Mouse (Mus musculus): ENCODE measurements around the gene Rad51b. TPM values are rescaled to one million over a fixed set of nuclear protein-coding genes. Genes with fewer than 3 reads are reported as not detected.

Rad51b gene
- polyA plus RNA-seq, 1 experiment from 2014 or later, result 1.4 TPM

DNA sequence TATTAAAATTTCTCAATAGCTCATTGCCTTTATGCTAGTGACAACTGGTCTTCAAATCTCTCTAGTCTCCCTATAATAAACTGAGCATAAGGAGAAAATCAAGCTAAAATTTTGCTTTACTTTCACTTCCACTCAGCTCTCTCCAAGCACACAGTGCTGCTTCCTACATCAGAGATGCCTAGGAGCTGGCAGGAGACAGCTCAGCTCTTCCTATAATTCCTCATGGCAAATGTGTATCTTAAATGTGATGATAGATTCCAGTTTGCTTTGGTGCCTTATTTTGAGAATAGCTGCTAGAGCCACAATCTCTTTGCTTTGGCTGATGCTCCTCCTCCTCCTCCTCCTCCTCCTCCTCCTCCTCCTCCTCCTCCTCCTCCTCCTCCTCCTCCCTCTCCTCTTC, 428.6 kb downstream of the Rad51b start:
- peaks cover 16% of the 10 kb centered on the region for H3K9me3 ChIP-seq
- no peak overlapping the region for H3K4me2 ChIP-seq
- H3K4me3 ChIP-seq, result no peak overlapping the region
- H3K4me1 ChIP-seq (replicated peaks), result peaks cover 13% of the 10 kb centered on the region; the same call in 1 of the 2 replicates
- H3K9ac ChIP-seq, result no peak overlapping the region
- H3K27me3 ChIP-seq, result no peaks in the 10 kb centered on the region
- no peak for ATAC-seq (ENCODE audit: low read depth)
- H3K27ac ChIP-seq (replicated peaks), result no peak overlapping the region
- H3K36me3 ChIP-seq, result no peaks in the 10 kb centered on the region; the same call in 1 of the 2 replicates

- H3K36me3 ChIP-seq, result no peaks in the 10 kb centered on the region; the same call in 1 of the 2 replicates
- no peak overlapping the region for H3K27ac ChIP-seq (replicated peaks)
- H3K4me2 ChIP-seq, result no peak overlapping the region
- peaks cover 13% of the 10 kb centered on the region; the same call in 1 of the 2 replicates for H3K4me1 ChIP-seq (replicated peaks)
- no peaks in the 10 kb centered on the region for H3K27me3 ChIP-seq
- 74% methylated on average over 2 of the region's 2 CpGs for WGBS
- peaks cover 16% of the 10 kb centered on the region for H3K9me3 ChIP-seq
- no peak for ATAC-seq (ENCODE audit: low read depth)
- no peak overlapping the region for H3K9ac ChIP-seq
- no peak overlapping the region for H3K4me3 ChIP-seq
Observed at GRCm38 (mm10) chr12:79726116-79726515, 429.0 kb downstream of the Rad51b start.

DNA sequence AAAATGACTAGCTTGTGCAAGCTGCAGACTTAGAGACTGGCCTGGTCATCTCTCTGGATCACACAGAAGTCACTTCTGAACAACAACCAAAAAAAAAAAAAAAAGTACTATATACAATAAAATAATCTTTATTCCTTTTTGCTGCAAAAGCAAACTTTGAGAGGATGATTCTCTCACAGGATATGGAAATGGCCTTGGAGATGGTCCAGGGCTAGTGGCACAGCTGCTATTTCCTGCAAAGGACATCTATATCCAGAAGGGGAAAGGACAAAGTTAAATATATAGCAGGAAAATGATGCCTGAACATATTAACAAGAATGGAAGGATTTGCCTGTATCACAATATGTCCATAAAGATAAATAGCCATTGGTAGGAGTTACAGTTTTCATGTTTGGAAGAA, 429.9 kb downstream of the Rad51b start:
- peaks cover 13% of the 10 kb centered on the region; the same call in 1 of the 2 replicates for H3K4me1 ChIP-seq (replicated peaks)
- no peaks in the 10 kb centered on the region for H3K27me3 ChIP-seq
- H3K4me2 ChIP-seq, result no peak overlapping the region
- H3K9ac ChIP-seq, result no peak overlapping the region
- H3K27ac ChIP-seq (replicated peaks), result no peak overlapping the region
- peaks cover 16% of the 10 kb centered on the region for H3K9me3 ChIP-seq
- ATAC-seq (ENCODE audit: low read depth), result no peak
- no peak overlapping the region for H3K4me3 ChIP-seq
- H3K36me3 ChIP-seq, result no peaks in the 10 kb centered on the region; the same call in 1 of the 2 replicates

GRCm38 (mm10) chr12:79729926-79730506, 432.9 kb downstream of the Rad51b start:
- peaks cover 16% of the 10 kb centered on the region for H3K9me3 ChIP-seq
- H3K27me3 ChIP-seq, result no peaks in the 10 kb centered on the region
- peaks cover 24% of the 10 kb centered on the region for H3K4me1 ChIP-seq (replicated peaks)
- H3K4me2 ChIP-seq, result no peak overlapping the region
- H3K36me3 ChIP-seq, result no peaks in the 10 kb centered on the region; the same call in 1 of the 2 replicates
- no peak for ATAC-seq (ENCODE audit: low read depth)
- no peak overlapping the region for H3K9ac ChIP-seq
- WGBS, result 61% methylated on average over 5 of the region's 5 CpGs
- H3K4me3 ChIP-seq, result no peak overlapping the region
- H3K27ac ChIP-seq (replicated peaks), result no peak overlapping the region

DNA sequence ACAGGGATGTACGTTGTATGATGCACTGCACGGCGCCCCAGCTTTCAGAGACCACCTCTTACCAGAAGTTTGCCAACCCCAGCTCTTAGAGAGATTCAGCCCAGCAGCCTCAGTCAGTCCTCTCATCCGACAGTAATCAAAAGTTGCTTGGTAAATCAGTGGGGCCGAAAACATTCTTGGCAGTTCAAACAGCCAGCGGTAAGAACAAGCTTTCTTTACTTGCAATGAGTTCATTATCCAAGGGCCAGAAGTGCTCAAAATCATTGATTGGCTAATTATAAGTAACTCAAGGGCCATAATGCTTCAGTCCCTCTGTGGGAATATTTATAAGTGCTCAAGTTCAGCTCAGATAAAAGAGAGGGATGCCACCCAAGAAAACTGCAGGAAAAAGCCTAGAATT, 434.8 kb downstream of the Rad51b start:
- peak overlapping the region; percentile 68 for H3K27ac ChIP-seq (replicated peaks)
- no peaks in the 10 kb centered on the region; the same call in 1 of the 2 replicates for H3K36me3 ChIP-seq
- H3K27me3 ChIP-seq, result no peaks in the 10 kb centered on the region
- ATAC-seq (ENCODE audit: low read depth), result no peak
- WGBS, result 79% methylated on average over 6 of the region's 6 CpGs
- no peak overlapping the region for H3K4me3 ChIP-seq
- H3K4me1 ChIP-seq (replicated peaks), result peaks cover 34% of the 10 kb centered on the region
- H3K9me3 ChIP-seq, result peaks cover 16% of the 10 kb centered on the region
- no peak overlapping the region for H3K9ac ChIP-seq
- H3K4me2 ChIP-seq, result no peak overlapping the region

GRCm38 (mm10) chr12:79732355-79733115, 435.5 kb downstream of the Rad51b start:
- Histone ChIP-seq H3K4me3 (no peak overlapping the region), H3K4me2 (no peak overlapping the region), H3K9me3 (peaks cover 14% of the 10 kb centered on the region), H3K9ac (no peak overlapping the region), H3K27me3 (no peaks in the 10 kb centered on the region), H3K4me1 (replicated peaks) (peaks cover 34% of the 10 kb centered on the region), H3K27ac (replicated peaks) (peak overlapping the region; percentile 68), H3K36me3 (no peaks in the 10 kb centered on the region; the same call in 1 of the 2 replicates)
- peak; percentile 53; the same call in 1 of the 2 replicates for ATAC-seq (ENCODE audit: low read depth)
- WGBS, result 38% methylated on average over 12 of the region's 12 CpGs

- no peak overlapping the region for H3K4me2 ChIP-seq
- H3K4me3 ChIP-seq, result no peak overlapping the region
- H3K27me3 ChIP-seq, result no peaks in the 10 kb centered on the region
- no peak overlapping the region for H3K9ac ChIP-seq
- peak overlapping the region; percentile 42 for H3K27ac ChIP-seq (replicated peaks)
- H3K4me1 ChIP-seq (replicated peaks), result peaks cover 23% of the 10 kb centered on the region
- no peaks in the 10 kb centered on the region for H3K36me3 ChIP-seq
- ATAC-seq (ENCODE audit: low read depth), result no peak
- H3K9me3 ChIP-seq, result no peaks in the 10 kb centered on the region
- 56% methylated on average over 13 of the region's 13 CpGs for WGBS
Observed at GRCm38 (mm10) chr12:79735341-79735785, 438.3 kb downstream of the Rad51b start.

DNA sequence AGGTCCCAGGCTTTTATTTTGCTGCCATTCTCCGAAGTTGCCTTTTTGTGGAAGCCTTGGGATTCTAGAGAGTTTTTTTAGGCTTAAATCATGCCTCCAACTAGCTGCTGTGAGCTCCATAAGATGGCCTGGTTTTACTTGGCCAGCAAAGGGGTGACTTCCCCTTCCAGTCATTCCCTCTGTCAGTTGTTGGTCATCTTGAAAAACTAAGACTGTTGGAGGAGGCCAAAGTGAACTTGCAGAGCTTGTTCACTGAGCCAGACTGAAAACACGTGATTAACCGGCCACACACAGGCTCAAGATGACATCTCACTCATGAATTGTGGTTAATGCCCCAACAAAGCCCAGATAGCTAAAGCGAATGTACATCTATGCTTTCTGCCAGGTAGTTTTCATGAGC, 438.8 kb downstream of the Rad51b start:
- Histone ChIP-seq H3K4me1 (replicated peaks) (peaks cover 21% of the 10 kb centered on the region), H3K9me3 (no peaks in the 10 kb centered on the region), H3K27ac (replicated peaks) (peak overlapping the region; percentile 42; the same call in 1 of the 2 replicates), H3K27me3 (no peaks in the 10 kb centered on the region), H3K36me3 (no peaks in the 10 kb centered on the region), H3K9ac (no peak overlapping the region), H3K4me2 (no peak overlapping the region), H3K4me3 (no peak overlapping the region)
- no peak for ATAC-seq (ENCODE audit: low read depth)
- 80% methylated on average over 4 of the region's 4 CpGs for WGBS

- Histone ChIP-seq H3K27me3 (no peaks in the 10 kb centered on the region), H3K27ac (replicated peaks) (no peak overlapping the region), H3K9ac (no peak overlapping the region), H3K4me2 (no peak overlapping the region), H3K9me3 (no peaks in the 10 kb centered on the region), H3K4me1 (replicated peaks) (peaks cover 18% of the 10 kb centered on the region), H3K4me3 (no peak overlapping the region), H3K36me3 (no peaks in the 10 kb centered on the region)
- ATAC-seq (ENCODE audit: low read depth), result no peak
Observed at GRCm38 (mm10) chr12:79738700-79739099, 441.6 kb downstream of the Rad51b start.

- Histone ChIP-seq H3K4me2 (no peak overlapping the region), H3K4me1 (replicated peaks) (peaks cover 19% of the 10 kb centered on the region), H3K9me3 (no peaks in the 10 kb centered on the region), H3K27ac (replicated peaks) (no peak overlapping the region), H3K27me3 (no peaks in the 10 kb centered on the region), H3K4me3 (no peak overlapping the region), H3K36me3 (no peaks in the 10 kb centered on the region), H3K9ac (no peak overlapping the region)
- 91% methylated on average over 11 of the region's 11 CpGs for WGBS
- ATAC-seq (ENCODE audit: low read depth), result no peak
Observed at GRCm38 (mm10) chr12:79739918-79740639, 443.0 kb downstream of the Rad51b start.

GRCm38 (mm10) chr12:79742211-79742610, 445.1 kb downstream of the Rad51b start:
- Histone ChIP-seq H3K9me3 (no peaks in the 10 kb centered on the region), H3K4me3 (no peak overlapping the region), H3K4me1 (replicated peaks) (peaks cover 26% of the 10 kb centered on the region), H3K27ac (replicated peaks) (no peak overlapping the region), H3K36me3 (no peaks in the 10 kb centered on the region), H3K27me3 (no peaks in the 10 kb centered on the region), H3K9ac (no peak overlapping the region), H3K4me2 (no peak overlapping the region)
- WGBS, result 40% methylated on average over 7 of the region's 7 CpGs
- no peak for ATAC-seq (ENCODE audit: low read depth)

- Histone ChIP-seq H3K9ac (no peak overlapping the region), H3K9me3 (no peaks in the 10 kb centered on the region), H3K4me1 (replicated peaks) (peaks cover 33% of the 10 kb centered on the region), H3K27me3 (no peaks in the 10 kb centered on the region), H3K4me3 (no peak overlapping the region), H3K4me2 (no peak overlapping the region), H3K36me3 (no peaks in the 10 kb centered on the region), H3K27ac (replicated peaks) (no peak overlapping the region)
- ATAC-seq (ENCODE audit: low read depth), result no peak
- 84% methylated on average over 6 of the region's 6 CpGs for WGBS
Observed at GRCm38 (mm10) chr12:79744131-79744530, 447.0 kb downstream of the Rad51b start.
